Mouse (Mus musculus) heart, embryonic 16.5 days (tissue): ENCODE measurements around the gene Lck. TPM values are rescaled to one million over a fixed set of nuclear protein-coding genes. Genes with fewer than 3 reads are reported as not detected.

Experiments used
- ATAC-seq: fragments of 200-750 bp; cut with Nextera tagmentation; replicated peaks from 2 replicates; pipeline ENCODE4 v1.8.0; 2017; ENCODE audit warnings: moderate number of reproducible peaks; ENCODE audit not compliant: insufficient read depth, low FRiP score; ENCODE audit errors: extremely low read depth
- H3K27ac ChIP-seq: fragments of 300-500 bp; sonication (generic); 2 replicates; pipeline ENCODE4 v1.5.1; 2014; ENCODE audit warnings: mild to moderate bottlenecking, low read length, control low read depth, moderate library complexity
- H3K27me3 ChIP-seq: fragments of 300-500 bp; sonication (generic); 2 replicates; pipeline ENCODE4 v1.6.1; 2014; ENCODE audit warnings: low read length, mixed read lengths; ENCODE audit not compliant: control insufficient read depth, insufficient read depth
- H3K36me3 ChIP-seq: fragments of 300-500 bp; sonication (generic); 2 replicates; pipeline ENCODE4 v1.6.1; 2014; ENCODE audit not compliant: control insufficient read depth, insufficient read depth
- H3K4me1 ChIP-seq: fragments of 300-500 bp; sonication (generic); 2 replicates; pipeline ENCODE4 v1.6.1; 2014; ENCODE audit warnings: low read length, mixed read lengths; ENCODE audit not compliant: control insufficient read depth, insufficient read depth
- H3K4me2 ChIP-seq: fragments of 300-500 bp; sonication (generic); 2 replicates; pipeline ENCODE4 v1.6.1; 2014; ENCODE audit warnings: low read depth, mild to moderate bottlenecking, control low read depth, low read length
- H3K4me3 ChIP-seq: fragments of 300-500 bp; sonication (generic); 2 replicates; pipeline ENCODE4 v1.5.1; 2014; ENCODE audit warnings: mild to moderate bottlenecking, control low read depth, low read length
- H3K9ac ChIP-seq: fragments of 300-500 bp; sonication (generic); 2 replicates; pipeline ENCODE4 v1.6.1; 2014; ENCODE audit warnings: low read length, control low read depth
- H3K9me3 ChIP-seq: fragments of 300-500 bp; sonication (generic); replicated peaks from 2 replicates; pipeline ENCODE4 v1.6.1; 2016; ENCODE audit warnings: low read length; ENCODE audit not compliant: control insufficient read depth
- WGBS: fragments of 180-500 bp; shearing (Covaris S2); extraction: QIAGEN DNeasy Blood & Tissue Kit; methylation state at CpG from one replicate; pipeline ENCODE4 v1.1.7; 2014; 5-methylcytosine and 5-hydroxymethylcytosine counted together
- polyA plus RNA-seq: library from polyadenylated mRNA; unstranded; fragments of >200 nt; fragmentation: Nextera tagmentation; extraction: Ambion mirVana; gene quantifications from 2 replicates; pipeline ENCODE4 v1.2.1, GENCODE M21; 2015

Gene Lck
- polyA plus RNA-seq, 1 experiment from 2014 or later = 121 TPM

- peak; percentile 86 for ATAC-seq
- peaks cover 16% of the 10 kb centered on the region for H3K36me3 ChIP-seq
- H3K27ac ChIP-seq = peak within 1 kb of the TSS; percentile 68
- no peaks in the 10 kb centered on the region for H3K27me3 ChIP-seq
- under 1% methylated on average over 74 of the region's 74 CpGs for WGBS
- H3K4me1 ChIP-seq = peaks cover 17% of the 10 kb centered on the region
- H3K9ac ChIP-seq = peak within 1 kb of the TSS; percentile 97
- no peaks in the 10 kb centered on the region for H3K9me3 ChIP-seq
- H3K4me2 ChIP-seq = peak within 1 kb of the TSS; percentile 75
- peak within 1 kb of the TSS; percentile 96 for H3K4me3 ChIP-seq
Measured at GRCm38 (mm10) chr4:129600233-129601158, 27.1 kb upstream of the Lck start, which contains the start of the genes Eif3i and Tmem234. Eif3i (minus strand) TSS chr4:129600648. Tmem234 (plus strand) TSS chr4:129600668.

GRCm38 (mm10) chr4:129588865-129589264, 15.4 kb upstream of the Lck start:
- H3K27ac ChIP-seq = no peak overlapping the region

DNA sequence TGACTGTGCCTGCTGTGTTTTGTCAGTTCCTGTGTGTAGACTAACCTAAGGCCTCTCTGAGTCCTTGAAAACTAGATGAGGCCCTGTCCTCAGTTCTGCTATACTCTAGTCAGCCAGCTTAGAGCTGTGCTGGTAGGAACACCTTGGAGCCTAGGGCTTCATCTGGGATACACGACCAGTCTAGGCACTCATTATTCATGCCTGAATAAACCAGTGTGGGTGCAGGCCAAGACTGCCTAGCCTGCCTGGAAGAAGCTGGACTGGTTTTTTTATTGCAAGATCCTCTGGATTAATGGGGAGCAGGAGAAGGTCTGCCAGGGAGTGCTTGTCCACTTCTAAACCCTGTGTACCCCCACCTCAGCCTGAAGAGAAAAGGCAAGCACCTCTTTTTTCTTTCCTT, 13.5 kb upstream of the Lck start:
- H3K36me3 ChIP-seq = peaks cover 15% of the 10 kb centered on the region
- no peak for ATAC-seq
- no peak overlapping the region for H3K4me2 ChIP-seq
- H3K27me3 ChIP-seq = no peaks in the 10 kb centered on the region
- H3K4me1 ChIP-seq = peaks cover 8% of the 10 kb centered on the region; the same call in 1 of the 2 replicates
- H3K4me3 ChIP-seq = no peak overlapping the region
- H3K9me3 ChIP-seq = no peaks in the 10 kb centered on the region
- 59% methylated on average over 1 of the region's 1 CpGs for WGBS
- no peak overlapping the region for H3K27ac ChIP-seq
- H3K9ac ChIP-seq = no peak overlapping the region

More at GRCm38 (mm10) chr4:129588865-129589264, 15.4 kb upstream of the Lck start:
- Histone ChIP-seq H3K4me3 (no peak overlapping the region), H3K9me3 (no peaks in the 10 kb centered on the region), H3K9ac (no peak overlapping the region), H3K4me1 (peaks cover 8% of the 10 kb centered on the region; the same call in 1 of the 2 replicates), H3K27me3 (no peaks in the 10 kb centered on the region), H3K36me3 (peaks cover 31% of the 10 kb centered on the region), H3K4me2 (no peak overlapping the region)
- 60% methylated on average over 4 of the region's 4 CpGs for WGBS
- ATAC-seq = no peak

DNA sequence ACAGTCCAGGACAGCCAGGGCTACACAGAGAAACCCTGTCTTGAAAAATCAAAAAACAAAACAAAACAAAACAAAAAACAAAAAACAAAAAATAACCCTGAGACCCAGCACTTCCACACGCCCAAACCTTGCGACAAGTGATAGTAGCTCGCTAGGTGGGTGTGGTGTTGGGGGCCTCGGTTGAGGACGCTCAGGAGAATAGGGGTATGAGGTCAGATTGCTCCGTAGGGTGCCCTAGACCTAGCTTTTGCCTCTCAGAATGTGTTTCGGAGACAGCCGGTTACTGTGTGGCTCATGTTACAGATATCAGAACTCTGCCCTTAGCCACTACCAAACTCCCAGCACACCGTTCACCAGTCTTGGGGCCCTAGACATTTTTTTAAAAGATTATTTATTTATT, 12.3 kb upstream of the Lck start:
- peaks cover 8% of the 10 kb centered on the region; the same call in 1 of the 2 replicates for H3K4me1 ChIP-seq
- peaks cover 4% of the 10 kb centered on the region for H3K36me3 ChIP-seq
- H3K27ac ChIP-seq = no peak overlapping the region
- no peaks in the 10 kb centered on the region for H3K9me3 ChIP-seq
- peak overlapping the region; percentile 85; the same call in 1 of the 2 replicates for H3K4me2 ChIP-seq
- no peak overlapping the region; the same call in 1 of the 2 replicates for H3K9ac ChIP-seq
- no peak overlapping the region; the same call in 1 of the 2 replicates for H3K4me3 ChIP-seq
- 78% methylated on average over 9 of the region's 9 CpGs for WGBS
- ATAC-seq = no peak
- no peaks in the 10 kb centered on the region for H3K27me3 ChIP-seq

GRCm38 (mm10) chr4:129584884-129585608, 11.6 kb upstream of the Lck start:
- peak overlapping the region; percentile 62 for H3K4me3 ChIP-seq
- peaks cover 8% of the 10 kb centered on the region; the same call in 1 of the 2 replicates for H3K4me1 ChIP-seq
- no peaks in the 10 kb centered on the region for H3K27me3 ChIP-seq
- peak overlapping the region; percentile 73 for H3K27ac ChIP-seq
- H3K4me2 ChIP-seq = peak overlapping the region; percentile 85
- H3K36me3 ChIP-seq = no peaks in the 10 kb centered on the region
- peak; percentile 69 for ATAC-seq
- peak overlapping the region; percentile 76 for H3K9ac ChIP-seq
- WGBS = 1% methylated on average over 36 of the region's 36 CpGs
- H3K9me3 ChIP-seq = no peaks in the 10 kb centered on the region

DNA sequence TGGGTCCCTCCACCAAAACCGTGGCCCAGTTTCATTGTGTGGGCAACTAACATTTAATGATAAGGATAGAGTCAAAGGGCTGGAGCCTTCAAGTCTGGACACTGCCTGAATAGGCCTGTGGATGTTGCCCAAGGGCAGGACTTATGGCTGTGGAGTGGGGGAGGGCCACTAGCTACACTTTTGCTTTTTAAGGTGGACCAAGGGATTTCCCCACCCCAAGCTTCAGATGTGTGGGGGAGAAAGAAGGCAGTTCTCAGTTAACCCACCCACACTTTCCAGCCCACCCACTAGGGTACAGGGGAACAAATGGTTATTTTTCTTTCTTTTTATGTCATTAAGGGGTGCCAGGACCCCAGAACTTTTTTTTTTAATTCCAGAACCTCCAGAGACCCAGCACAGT, 10.9 kb upstream of the Lck start:
- H3K4me2 ChIP-seq = peak overlapping the region; percentile 85
- H3K27me3 ChIP-seq = no peaks in the 10 kb centered on the region
- H3K36me3 ChIP-seq = no peaks in the 10 kb centered on the region
- H3K9me3 ChIP-seq = no peaks in the 10 kb centered on the region
- H3K9ac ChIP-seq = peak overlapping the region; percentile 76
- peak overlapping the region; percentile 73 for H3K27ac ChIP-seq
- peak overlapping the region; percentile 62 for H3K4me3 ChIP-seq
- WGBS = 70% methylated on average over 1 of the region's 1 CpGs
- no peak; the same call in 1 of the 2 replicates for ATAC-seq
- H3K4me1 ChIP-seq = peaks cover 8% of the 10 kb centered on the region; the same call in 1 of the 2 replicates

DNA sequence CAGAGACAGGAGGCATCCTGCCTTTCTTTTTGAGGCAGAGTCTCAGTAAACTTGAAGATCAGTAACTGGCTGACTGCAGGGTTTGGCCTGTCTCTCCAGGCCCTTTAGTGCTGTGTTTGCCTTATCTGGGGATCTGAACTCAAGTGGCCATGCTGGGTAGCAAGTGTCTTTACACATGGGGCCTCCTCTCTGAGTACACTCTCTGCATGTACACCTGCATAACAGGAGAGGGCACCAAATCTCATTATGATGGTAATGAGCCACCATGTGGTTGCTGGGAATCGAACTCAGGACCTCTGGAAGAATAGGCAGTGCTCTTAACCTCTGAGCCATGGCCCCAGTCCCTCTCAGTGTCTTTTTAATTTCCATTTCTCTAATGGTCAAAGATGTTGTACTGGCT, 8.8 kb upstream of the Lck start:
- Histone ChIP-seq H3K9me3 (no peaks in the 10 kb centered on the region), H3K4me2 (no peak overlapping the region), H3K4me1 (peaks cover 8% of the 10 kb centered on the region; the same call in 1 of the 2 replicates), H3K9ac (no peak overlapping the region), H3K27ac (no peak overlapping the region), H3K36me3 (no peaks in the 10 kb centered on the region), H3K27me3 (no peaks in the 10 kb centered on the region), H3K4me3 (no peak overlapping the region)
- no peak for ATAC-seq
- WGBS = 75% methylated on average over 1 of the region's 1 CpGs

DNA sequence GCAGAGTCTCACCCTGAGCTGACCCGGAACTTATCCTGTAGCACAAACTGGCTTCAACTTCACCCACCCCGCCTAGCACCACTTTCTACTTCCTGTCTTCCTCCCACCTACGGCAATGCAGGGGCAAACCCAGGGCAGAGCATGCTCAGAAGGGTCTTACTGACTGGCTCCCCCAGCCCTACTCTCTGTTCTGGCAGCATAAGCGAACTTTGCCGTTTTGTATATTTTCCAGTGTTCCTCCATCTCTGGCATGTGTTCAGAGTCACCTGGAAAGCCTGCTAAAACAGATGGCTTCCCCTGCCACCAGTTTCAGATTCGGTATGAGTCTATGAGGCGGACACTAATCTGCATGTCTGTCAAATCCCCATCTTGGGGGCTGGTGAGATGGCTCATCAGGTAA, 6.9 kb upstream of the Lck start:
- Histone ChIP-seq H3K9ac (no peak overlapping the region), H3K27ac (0 out of 2 replicates have a peak overlapping the region, but pooled peaks have one; percentile 22)
- WGBS = 67% methylated on average over 7 of the region's 7 CpGs

More for the DNA sequence above, 6.9 kb upstream of the Lck start:
- Histone ChIP-seq H3K4me3 (no peak overlapping the region), H3K36me3 (no peaks in the 10 kb centered on the region), H3K9me3 (no peaks in the 10 kb centered on the region), H3K4me2 (no peak overlapping the region), H3K27me3 (no peaks in the 10 kb centered on the region), H3K4me1 (peaks cover 10% of the 10 kb centered on the region; the same call in 1 of the 2 replicates)
- ATAC-seq = no peak
